16 mouse cellular contexts compared by ENCODE assay signal in genomic region chr8:61242896-61243295, GRCm38 (mm10).
"Had no signal": no experiment of that assay in that cellular context is flagged by ENCODE, and none has a peak within 500 bp of the region (broad histone marks: within the 10 kb centered on the region; RNA-seq: fewer than 3 reads in every experiment).

No protein-coding gene starts in this region.

- H3K4me3 ChIP-seq: kidney, embryonic 15.5 days; limb, embryonic 13.5 days; liver, embryonic 15.5 days; midbrain, embryonic 10.5 days; myocyte; neural tube, embryonic 15.5 days had no signal

- H3K9ac ChIP-seq: kidney, embryonic 15.5 days; limb, embryonic 13.5 days; liver, embryonic 15.5 days; lung, embryonic 14.5 days; neural tube, embryonic 15.5 days had no signal

- DNase-seq: kidney, postnatal 14 days; left cerebral cortex, postnatal 4 days; lung, embryonic 14.5 days; lung, postnatal 10 days; lung, postnatal 4 days; midbrain, embryonic 14.5 days; right cerebral cortex, adult 18-20 months; thymus, postnatal 4 days had no signal

- H3K27ac ChIP-seq: kidney, embryonic 15.5 days; limb, embryonic 13.5 days; liver, embryonic 15.5 days; midbrain, embryonic 10.5 days; neural tube, embryonic 15.5 days; stomach, postnatal 0 days had no signal

- H3K4me1 ChIP-seq: liver, embryonic 15.5 days had no signal

- H3K9me3 ChIP-seq: kidney, embryonic 15.5 days; liver, embryonic 15.5 days; neural tube, embryonic 15.5 days had no signal

- H3K27me3 ChIP-seq: kidney, embryonic 15.5 days; limb, embryonic 13.5 days; liver, embryonic 15.5 days; neural tube, embryonic 15.5 days had no signal

- H3K36me3 ChIP-seq: liver, embryonic 15.5 days; neural tube, embryonic 15.5 days had no signal

- H3K4me2 ChIP-seq: kidney, embryonic 15.5 days; limb, embryonic 13.5 days; liver, embryonic 11.5 days; liver, embryonic 15.5 days; lung, embryonic 14.5 days; neural tube, embryonic 15.5 days had no signal
